Mouse (Mus musculus) lung, postnatal 14 days (tissue): ENCODE measurements around the gene Myl9.

Source experiments
- DNase-seq: peaks from one replicate; pipeline ENCODE4 v3.0.0; 2021

Gene Myl9

GRCm38 (mm10) chr2:156764747-156765146 is 10.5 kb upstream of the Myl9 start:
- DNase-seq: no peak

GRCm38 (mm10) chr2:156765593-156765992 is 9.6 kb upstream of the Myl9 start:
- DNase-seq: no peak

DNA sequence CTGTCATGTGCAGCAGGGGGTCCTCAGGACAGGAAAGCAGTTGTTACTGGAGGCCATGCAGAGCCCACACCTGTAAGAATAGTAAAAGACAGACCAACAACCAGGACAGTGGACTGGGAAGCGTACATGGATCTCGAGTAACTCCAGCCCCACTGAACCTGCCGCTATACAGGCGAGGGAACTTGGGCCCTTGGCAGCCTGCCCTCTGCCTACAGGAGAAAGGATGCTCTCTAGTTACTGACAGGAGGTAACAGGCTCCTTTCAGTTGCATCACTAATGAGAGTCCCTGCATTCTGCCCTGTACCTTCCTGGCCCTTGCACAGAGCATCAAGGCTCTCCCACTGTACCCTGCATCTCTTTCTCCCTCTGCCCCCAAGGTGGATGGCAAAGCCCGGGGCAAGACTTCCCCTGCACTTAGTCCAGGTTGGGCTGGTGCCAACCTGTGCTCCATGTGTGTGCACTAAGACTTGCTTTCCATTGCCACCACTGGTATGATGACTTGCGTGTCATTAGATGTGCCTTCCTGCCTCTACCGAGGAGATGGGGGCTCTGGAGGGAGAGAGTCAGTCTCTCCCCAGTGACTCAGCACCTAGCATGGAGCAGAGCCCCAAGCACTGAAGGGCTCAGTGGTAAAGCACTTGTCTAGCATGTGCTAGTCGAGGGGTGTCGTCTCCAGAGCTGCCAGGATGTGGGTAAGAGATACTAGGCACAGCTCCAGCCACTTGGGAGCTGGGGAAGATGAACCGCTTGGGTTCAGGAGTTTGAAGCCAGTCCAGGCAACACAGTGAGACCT is 8.8 kb upstream of the Myl9 start:
- DNase-seq: no peak

DNA sequence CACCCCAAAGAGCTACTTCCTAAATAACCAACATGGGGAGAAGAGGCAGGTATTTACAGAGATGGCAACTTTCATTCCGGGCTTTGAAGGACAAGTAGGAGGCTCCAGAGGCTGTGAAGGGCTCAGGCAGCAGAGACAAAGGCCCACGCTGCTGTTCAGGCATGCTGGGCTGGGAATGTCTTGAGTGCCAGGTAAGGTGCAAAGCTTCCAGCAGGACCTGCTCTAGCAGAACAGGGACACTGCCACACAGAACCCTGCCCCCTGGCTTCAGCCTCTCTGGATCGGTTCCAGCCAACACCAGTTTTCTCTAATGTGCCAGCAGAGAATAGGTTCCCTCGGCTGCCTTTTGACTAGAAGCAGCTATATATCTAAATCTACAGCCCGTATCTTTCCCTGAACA is 8.1 kb upstream of the Myl9 start:
- no peak for DNase-seq

- no peak for DNase-seq
These were observed 5.9 kb upstream of the Myl9 start for GRCm38 (mm10) chr2:156769274-156769673.

DNA sequence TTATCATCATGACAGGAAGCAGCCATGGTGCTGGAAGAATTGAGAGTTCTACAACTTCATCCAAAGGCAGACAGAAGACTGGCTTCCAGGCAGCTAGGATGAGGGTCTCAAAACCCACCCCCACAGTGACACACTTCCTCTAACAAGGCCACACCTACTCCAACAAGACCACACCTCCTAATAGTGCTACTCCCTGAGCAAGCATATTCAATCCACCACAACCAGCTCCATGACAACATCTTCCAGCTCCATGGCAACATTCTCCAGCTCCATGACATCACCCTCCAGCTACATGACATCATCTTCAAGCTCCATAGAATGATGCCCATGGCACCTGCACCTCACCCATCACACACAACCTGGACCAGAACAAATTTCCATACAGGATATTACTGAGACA is 1.8 kb upstream of the Myl9 start:
- DNase-seq: no peak

DNA sequence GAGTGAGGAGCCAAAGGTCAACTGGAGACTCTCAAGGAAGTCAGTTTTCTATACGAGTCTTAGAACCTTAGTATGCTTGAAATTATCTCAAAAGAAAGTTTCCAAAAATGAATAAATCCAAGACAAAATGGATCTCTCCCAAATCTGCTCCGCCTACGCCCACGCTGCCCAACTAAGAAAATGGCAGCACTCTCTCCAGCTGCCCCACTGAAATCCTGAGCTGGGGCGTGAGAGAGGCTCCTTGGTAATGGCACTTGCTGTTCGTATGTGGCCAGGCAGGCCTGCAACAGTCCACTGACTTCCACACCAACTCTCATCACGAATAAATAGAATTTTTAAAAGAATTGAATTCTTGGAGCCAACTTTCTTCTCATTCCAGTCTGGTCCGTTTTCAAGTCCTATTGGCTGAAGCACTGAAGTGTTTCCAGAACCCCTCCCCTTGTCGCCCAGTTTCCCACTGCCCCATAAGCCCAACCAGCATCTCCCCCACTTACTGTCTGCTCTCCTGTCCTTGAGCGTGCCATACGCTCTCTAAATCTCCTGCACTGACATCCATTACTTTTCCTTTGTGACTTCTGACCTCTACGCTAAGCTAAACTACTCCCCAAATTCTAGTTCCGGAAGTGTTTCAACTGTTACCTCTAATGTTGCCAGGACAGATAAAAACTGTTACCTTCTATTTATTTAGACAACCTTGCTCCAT is 1.0 kb upstream of the Myl9 start:
- DNase-seq: no peak

- no peak for DNase-seq
These were observed 525 bp downstream of the Myl9 start for GRCm38 (mm10) chr2:156775455-156776435.

- no peak for DNase-seq
These were observed 1.7 kb downstream of the Myl9 start for GRCm38 (mm10) chr2:156776907-156777306.

- DNase-seq: no peak
These were observed 2.2 kb downstream of the Myl9 start for GRCm38 (mm10) chr2:156777326-156778004.

- DNase-seq: no peak
These were observed 3.4 kb downstream of the Myl9 start for GRCm38 (mm10) chr2:156778571-156778970.

DNA sequence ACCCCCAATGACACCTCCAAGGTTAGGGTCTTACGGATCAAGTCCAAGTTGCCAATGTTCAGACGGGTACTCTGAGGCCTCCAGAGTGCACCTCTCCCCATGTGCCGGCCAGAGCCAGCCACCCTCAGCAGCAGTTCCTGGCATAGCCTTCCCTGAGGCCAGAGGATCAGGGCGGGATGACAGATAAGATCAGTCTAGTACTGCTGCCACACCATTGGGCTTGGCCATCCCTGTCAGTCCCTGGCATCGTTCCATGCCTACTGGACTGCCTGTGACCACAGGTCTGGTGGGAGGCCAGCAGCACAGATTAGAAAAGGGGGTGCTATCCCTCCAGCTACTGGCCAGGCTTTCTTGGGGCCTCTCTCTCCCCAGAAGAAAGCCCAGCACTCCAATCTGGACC is 3.8 kb downstream of the Myl9 start:
- no peak for DNase-seq

DNA sequence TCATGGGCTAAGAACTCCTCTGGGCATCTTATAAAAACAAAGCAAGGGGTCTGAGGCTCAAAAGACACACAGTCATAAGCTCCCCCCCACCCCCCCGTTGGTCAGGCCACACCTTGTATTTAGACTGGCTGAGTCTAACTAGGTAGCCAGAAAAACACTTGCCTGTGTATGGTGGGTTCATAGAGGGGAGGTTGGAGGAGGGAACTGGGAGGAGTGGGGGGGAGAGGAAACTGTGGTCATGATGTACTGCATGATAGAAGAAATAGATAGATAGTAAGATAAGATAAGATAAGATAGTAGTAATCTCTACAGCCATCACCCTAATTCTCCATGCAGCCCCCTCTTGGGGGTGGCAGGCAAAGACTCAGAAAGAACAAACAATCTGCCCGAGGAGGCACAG is 4.3 kb downstream of the Myl9 start:
- no peak for DNase-seq

GRCm38 (mm10) chr2:156780129-156780528 is 4.9 kb downstream of the Myl9 start:
- DNase-seq: no peak

DNA sequence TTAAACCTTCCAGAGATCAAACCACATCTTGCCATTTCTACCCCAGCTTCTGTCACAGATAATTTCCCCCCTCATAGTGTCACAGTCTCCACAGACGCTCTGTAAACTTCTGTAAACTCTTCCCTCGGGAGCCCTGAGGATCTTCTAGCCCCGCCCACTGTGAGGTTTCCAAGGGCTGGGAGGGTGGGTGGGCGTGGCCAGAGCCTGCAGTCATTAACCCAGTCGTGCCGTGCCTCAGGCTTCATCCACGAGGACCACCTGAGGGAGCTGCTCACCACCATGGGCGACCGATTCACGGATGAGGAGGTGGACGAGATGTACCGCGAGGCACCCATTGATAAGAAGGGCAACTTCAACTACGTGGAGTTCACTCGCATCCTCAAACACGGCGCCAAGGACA is 5.5 kb downstream of the Myl9 start:
- DNase-seq: peak; percentile 35

GRCm38 (mm10) chr2:156781281-156781680 is 6.1 kb downstream of the Myl9 start:
- no peak for DNase-seq

GRCm38 (mm10) chr2:156781836-156782480 is 6.7 kb downstream of the Myl9 start:
- DNase-seq: no peak

GRCm38 (mm10) chr2:156782481-156783348 is 7.5 kb downstream of the Myl9 start:
- no peak for DNase-seq

DNA sequence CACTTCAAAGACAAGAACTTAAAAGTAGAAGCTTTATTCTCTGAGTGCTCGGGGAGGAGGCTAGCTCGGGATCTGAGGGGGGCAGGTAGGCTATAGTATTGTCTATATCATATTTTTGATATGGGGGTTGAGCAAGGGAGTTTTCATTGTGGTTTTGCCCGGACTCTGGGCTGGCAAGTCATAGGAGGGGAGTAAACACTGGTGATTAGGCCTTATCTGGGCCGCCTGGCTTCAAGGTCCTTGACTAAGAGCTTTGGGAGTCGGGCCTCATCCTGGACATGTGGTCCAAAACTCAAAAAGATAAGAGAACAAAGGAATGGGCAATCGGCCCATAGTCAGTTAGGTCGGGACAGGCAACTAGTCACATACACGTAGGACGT is 8.1 kb downstream of the Myl9 start:
- no peak for DNase-seq

- no peak for DNase-seq
These were observed 8.9 kb downstream of the Myl9 start for GRCm38 (mm10) chr2:156784016-156784585.

GRCm38 (mm10) chr2:156784891-156785290 is 9.7 kb downstream of the Myl9 start:
- DNase-seq: no peak
